Mouse (Mus musculus) urinary bladder, postnatal 0 days (tissue): ENCODE measurements around the gene Ythdf1. TPM values are rescaled to one million over a fixed set of nuclear protein-coding genes. Genes with fewer than 3 reads are reported as not detected.

Experiments used
- microRNA-seq: library from miRNA; unstranded; fragments of <30 nt; microRNA quantifications from one replicate; pipeline ENCODE4, GENCODE M21; 2016
- polyA plus RNA-seq: library from polyadenylated mRNA; unstranded; fragments of >200 nt; fragmentation: Nextera tagmentation; extraction: Ambion mirVana; gene quantifications from 2 replicates; pipeline ENCODE4 v1.2.1, GENCODE M21; 2015

The Ythdf1 gene
- polyA plus RNA-seq = 36.9 and 37.8 TPM in 2 replicates

GRCm38 (mm10) chr2:180920810-180921400 is at the start of gene Ythdf1:
Gene Ythdf1, minus strand, starts transcription at chr2:180920949.

GRCm38 (mm10) chr2:180967010-180967763 is 46.4 kb upstream of the Ythdf1 start, which contains the start of gene Arfgap1:
Gene Arfgap1, plus strand, starts transcription at chr2:180967225.

GRCm38 (mm10) chr2:180954061-180955047 is 33.6 kb upstream of the Ythdf1 start, which contains the start of gene Nkain4:
Gene Nkain4, minus strand, starts transcription at chr2:180954699.

GRCm38 (mm10) chr2:180928723-180929122 is 8.0 kb upstream of the Ythdf1 start, which contains the start of gene Birc7:
Gene Birc7, plus strand, starts transcription at chr2:180929023.

Small RNA genes within 50 kb of the gene (microRNA-seq; reads per million reads assigned to microRNA genes)
- gene Mir124a-3 = not detected

Other genes starting within 250 kb of the Ythdf1 start
- gene Dido1, start 210.9 kb downstream of the Ythdf1 start, polyA plus RNA-seq = 11.2 and 12.7 TPM in 2 replicates
- gene Gid8, start 210.8 kb downstream of the Ythdf1 start, polyA plus RNA-seq = 51.8 and 56.6 TPM in 2 replicates
- 3.4 and 3.7 TPM in 2 replicates for gene Slc17a9, start 195.7 kb downstream of the Ythdf1 start, polyA plus RNA-seq
- not detected in 2 replicates for gene Bhlhe23, start 144.0 kb downstream of the Ythdf1 start, polyA plus RNA-seq
- gene Birc7, start 8.1 kb upstream of the Ythdf1 start, polyA plus RNA-seq = 0.14 and 0.18 TPM in 2 replicates
- gene Nkain4, start 33.8 kb upstream of the Ythdf1 start, polyA plus RNA-seq = 72.6 and 80.3 TPM in 2 replicates
- gene Arfgap1, start 46.3 kb upstream of the Ythdf1 start, polyA plus RNA-seq = 64.1 and 68.0 TPM in 2 replicates
- 0.13 and 0.31 TPM in 2 replicates for gene Col20a1, start 65.6 kb upstream of the Ythdf1 start, polyA plus RNA-seq
- 0.05 and 0.06 TPM in 2 replicates for gene Chrna4, start 122.6 kb upstream of the Ythdf1 start, polyA plus RNA-seq
- gene Kcnq2, start 214.4 kb upstream of the Ythdf1 start, polyA plus RNA-seq = not detected in 2 replicates
- gene Eef1a2, start 236.1 kb upstream of the Ythdf1 start, polyA plus RNA-seq = not detected in 2 replicates